Mouse (Mus musculus): Measurements from ENCODE around the gene Glg1. TPM values are rescaled to one million over a fixed set of nuclear protein-coding genes. Genes with fewer than 3 reads are reported as not detected.
"Not testable (repeated sequence)": the region's sequence is repeated elsewhere in the genome, so short reads cannot be mapped to it uniquely, and the experiment has no call there.

The Glg1 gene
- polyA plus RNA-seq, 1 experiment from 2014 or later: 85.1 TPM

GRCm38 (mm10) chr8:111299363-111299820 lies 40.4 kb upstream of the Glg1 start:
- ATAC-seq (ENCODE audit: insufficient number of reproducible peaks, insufficient read depth, low FRiP score, low read depth): no peak
- Histone ChIP-seq H3K27me3 (ENCODE audit: control insufficient read depth, insufficient read depth, low read length) (no peaks in the 10 kb centered on the region), H3K4me1 (ENCODE audit: control insufficient read depth in 2 of 2, insufficient read depth in 2 of 2, low read length in 2 of 2) (peaks cover 0 to 13% of the 10 kb centered on the region in 2 experiments; a peak in 2 of 4 replicates), H3K4me2 (ENCODE audit: low read length) (peak overlapping the region; percentile 64), H3K9me3 (ENCODE audit: control insufficient read depth, low read length) (no peaks in the 10 kb centered on the region), H3K36me3 (ENCODE audit: control insufficient read depth, insufficient read depth, low read length) (peaks cover 23% of the 10 kb centered on the region), H3K27ac (replicated peaks in 1 of 2; ENCODE audit: control insufficient read depth in 1 of 2, insufficient read depth in 1 of 2, low read depth in 2 of 2, low read length in 2 of 2) (peak overlapping the region; percentile 87 to 95), H3K4me3 (ENCODE audit: control insufficient read depth in 1 of 2, insufficient read depth in 1 of 2, low read depth in 1 of 2, low read length in 2 of 2) (peak overlapping the region; percentile 76 to 96), H3K9ac (ENCODE audit: low read length) (peak overlapping the region; percentile 98)
- WGBS: 0% methylated on average over 28 of the region's 28 CpGs

GRCm38 (mm10) chr8:111298011-111298410 lies 39.0 kb upstream of the Glg1 start:
- peak overlapping the region; percentile 64 for H3K4me2 ChIP-seq (ENCODE audit: low read length)
- no peaks in the 10 kb centered on the region for H3K9me3 ChIP-seq (ENCODE audit: control insufficient read depth, low read length)
- no peak for ATAC-seq (ENCODE audit: insufficient number of reproducible peaks, insufficient read depth, low FRiP score, low read depth)
- H3K27me3 ChIP-seq (ENCODE audit: control insufficient read depth, insufficient read depth, low read length): no peaks in the 10 kb centered on the region
- H3K36me3 ChIP-seq (ENCODE audit: control insufficient read depth, insufficient read depth, low read length): peaks cover 37% of the 10 kb centered on the region
- 0 out of 2 replicates have a peak overlapping the region, but pooled peaks have one; percentile 3 for H3K9ac ChIP-seq (ENCODE audit: low read length)
- peaks cover 0 to 13% of the 10 kb centered on the region in 2 experiments; a peak in 2 of 4 replicates for H3K4me1 ChIP-seq (ENCODE audit: control insufficient read depth in 2 of 2, insufficient read depth in 2 of 2, low read length in 2 of 2)
- WGBS: 89% methylated on average over 1 of the region's 1 CpGs
- no peak overlapping the region for H3K27ac ChIP-seq (replicated peaks in 1 of 2; ENCODE audit: control insufficient read depth in 1 of 2, insufficient read depth in 1 of 2, low read depth in 2 of 2, low read length in 2 of 2)
- H3K4me3 ChIP-seq (ENCODE audit: control insufficient read depth in 1 of 2, insufficient read depth in 1 of 2, low read depth in 1 of 2, low read length in 2 of 2): no peak overlapping the region

DNA sequence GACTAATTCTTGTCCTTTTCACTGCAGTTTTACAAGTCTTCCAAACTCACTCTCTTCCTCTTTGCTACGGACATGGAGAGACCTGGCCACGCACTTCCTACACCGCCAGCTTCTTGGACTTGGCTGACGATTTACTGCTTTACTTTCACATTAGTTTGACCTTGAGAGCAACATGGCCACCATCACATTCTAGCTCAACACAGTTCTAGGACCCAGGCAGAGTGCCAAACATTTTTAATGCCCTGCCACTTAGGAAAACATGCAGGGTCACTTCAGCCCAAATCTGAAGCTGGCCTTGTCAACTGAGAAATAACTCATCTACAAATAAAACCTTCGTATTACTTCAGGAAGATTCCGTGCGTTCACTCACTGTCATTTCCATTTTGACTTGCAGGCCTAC lies 32.7 kb upstream of the Glg1 start:
- H3K4me3 ChIP-seq (ENCODE audit: control insufficient read depth in 1 of 2, insufficient read depth in 1 of 2, low read depth in 1 of 2, low read length in 2 of 2): no peak overlapping the region
- no peak overlapping the region for H3K9ac ChIP-seq (ENCODE audit: low read length)
- WGBS: 40% methylated on average over 7 of the region's 7 CpGs
- ATAC-seq (ENCODE audit: insufficient number of reproducible peaks, insufficient read depth, low FRiP score, low read depth): no peak; the same call in 1 of the 2 replicates
- no peaks in the 10 kb centered on the region for H3K9me3 ChIP-seq (ENCODE audit: control insufficient read depth, low read length)
- peak overlapping the region; percentile 89 to 98 for H3K27ac ChIP-seq (replicated peaks in 1 of 2; ENCODE audit: control insufficient read depth in 1 of 2, insufficient read depth in 1 of 2, low read depth in 2 of 2, low read length in 2 of 2)
- peak overlapping the region; percentile 29 for H3K4me2 ChIP-seq (ENCODE audit: low read length)
- H3K4me1 ChIP-seq (ENCODE audit: control insufficient read depth in 2 of 2, insufficient read depth in 2 of 2, low read length in 2 of 2): peaks cover 3 to 5% of the 10 kb centered on the region in 2 experiments; a peak in 1 of 4 replicates
- no peaks in the 10 kb centered on the region for H3K27me3 ChIP-seq (ENCODE audit: control insufficient read depth, insufficient read depth, low read length)
- peaks cover 85% of the 10 kb centered on the region for H3K36me3 ChIP-seq (ENCODE audit: control insufficient read depth, insufficient read depth, low read length)

DNA sequence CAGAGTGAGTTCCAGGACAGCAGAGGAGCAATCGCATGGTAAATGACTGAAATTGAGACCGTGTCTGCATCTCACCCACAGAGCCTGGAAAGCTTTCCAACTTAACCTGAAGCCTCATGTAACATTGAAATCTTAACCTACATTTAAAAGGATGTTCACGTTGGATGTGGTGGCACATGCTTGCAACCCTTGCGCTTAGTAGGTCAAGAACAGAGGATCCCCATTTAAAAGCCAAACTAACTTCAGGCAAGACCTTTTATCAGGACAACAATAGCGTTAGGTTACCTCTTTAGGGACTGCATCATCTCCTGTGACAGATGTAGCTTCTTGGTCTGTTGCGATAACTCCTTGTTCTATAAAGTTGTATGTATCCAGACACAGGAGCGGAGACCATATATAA lies 31.6 kb upstream of the Glg1 start:
- Histone ChIP-seq H3K4me1 (ENCODE audit: control insufficient read depth in 2 of 2, insufficient read depth in 2 of 2, low read length in 2 of 2) (peaks cover 3 to 5% of the 10 kb centered on the region in 2 experiments; a peak in 1 of 4 replicates), H3K4me3 (ENCODE audit: control insufficient read depth in 1 of 2, insufficient read depth in 1 of 2, low read depth in 1 of 2, low read length in 2 of 2) (no peak overlapping the region), H3K4me2 (ENCODE audit: low read length) (no peak overlapping the region), H3K27ac (replicated peaks in 1 of 2; ENCODE audit: control insufficient read depth in 1 of 2, insufficient read depth in 1 of 2, low read depth in 2 of 2, low read length in 2 of 2) (no peak overlapping the region), H3K27me3 (ENCODE audit: control insufficient read depth, insufficient read depth, low read length) (no peaks in the 10 kb centered on the region), H3K36me3 (ENCODE audit: control insufficient read depth, insufficient read depth, low read length) (peaks cover 87% of the 10 kb centered on the region), H3K9me3 (ENCODE audit: control insufficient read depth, low read length) (no peaks in the 10 kb centered on the region), H3K9ac (ENCODE audit: low read length) (no peak overlapping the region)
- ATAC-seq (ENCODE audit: insufficient number of reproducible peaks, insufficient read depth, low FRiP score, low read depth): no peak
- 95% methylated on average over 7 of the region's 7 CpGs for WGBS

GRCm38 (mm10) chr8:111285603-111286002 lies 26.6 kb upstream of the Glg1 start:
- no peaks in the 10 kb centered on the region for H3K27me3 ChIP-seq (ENCODE audit: control insufficient read depth, insufficient read depth, low read length)
- 95% methylated on average over 4 of the region's 4 CpGs for WGBS
- 0 out of 4 replicates have a peak, but pooled peaks cover 2% of the 10 kb centered on the region in 2 experiments for H3K4me1 ChIP-seq (ENCODE audit: control insufficient read depth in 2 of 2, insufficient read depth in 2 of 2, low read length in 2 of 2)
- ATAC-seq (ENCODE audit: insufficient number of reproducible peaks, insufficient read depth, low FRiP score, low read depth): no peak
- peaks cover 94% of the 10 kb centered on the region for H3K36me3 ChIP-seq (ENCODE audit: control insufficient read depth, insufficient read depth, low read length)
- no peak overlapping the region for H3K4me2 ChIP-seq (ENCODE audit: low read length)
- no peak overlapping the region for H3K27ac ChIP-seq (replicated peaks in 1 of 2; ENCODE audit: control insufficient read depth in 1 of 2, insufficient read depth in 1 of 2, low read depth in 2 of 2, low read length in 2 of 2)
- no peaks in the 10 kb centered on the region for H3K9me3 ChIP-seq (ENCODE audit: control insufficient read depth, low read length)
- no peak overlapping the region for H3K4me3 ChIP-seq (ENCODE audit: control insufficient read depth in 1 of 2, insufficient read depth in 1 of 2, low read depth in 1 of 2, low read length in 2 of 2)
- H3K9ac ChIP-seq (ENCODE audit: low read length): no peak overlapping the region

GRCm38 (mm10) chr8:111282093-111282492 lies 23.1 kb upstream of the Glg1 start:
- 94% methylated on average over 3 of the region's 3 CpGs for WGBS

DNA sequence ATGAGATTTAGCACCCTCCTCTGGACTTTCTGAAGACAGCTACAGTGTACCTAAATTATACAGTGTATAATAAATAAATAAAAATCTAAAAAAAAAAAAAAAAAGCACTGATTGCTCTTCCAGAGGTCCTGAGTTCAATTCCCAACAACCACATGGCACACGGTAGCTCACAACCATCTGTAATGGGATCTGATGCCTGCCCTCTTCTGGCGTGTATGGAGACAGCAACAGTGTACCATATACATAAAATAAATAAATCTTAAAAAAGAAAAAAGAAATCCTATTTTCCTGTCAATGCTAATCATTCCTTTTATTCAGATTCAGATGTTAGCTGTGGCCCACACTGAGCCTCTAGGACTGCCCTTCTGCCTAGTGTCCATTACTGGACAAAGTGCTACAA lies 9.3 kb upstream of the Glg1 start:
- H3K36me3 ChIP-seq (ENCODE audit: control insufficient read depth, insufficient read depth, low read length): peaks cover 22% of the 10 kb centered on the region
- no peak overlapping the region for H3K27ac ChIP-seq (replicated peaks in 1 of 2; ENCODE audit: control insufficient read depth in 1 of 2, insufficient read depth in 1 of 2, low read depth in 2 of 2, low read length in 2 of 2)
- 81% methylated on average over 2 of the region's 2 CpGs for WGBS
- no peaks in the 10 kb centered on the region for H3K4me1 ChIP-seq (ENCODE audit: control insufficient read depth in 2 of 2, insufficient read depth in 2 of 2, low read length in 2 of 2)
- H3K27me3 ChIP-seq (ENCODE audit: control insufficient read depth, insufficient read depth, low read length): no peaks in the 10 kb centered on the region
- no peak overlapping the region for H3K4me3 ChIP-seq (ENCODE audit: control insufficient read depth in 1 of 2, insufficient read depth in 1 of 2, low read depth in 1 of 2, low read length in 2 of 2)
- ATAC-seq (ENCODE audit: insufficient number of reproducible peaks, insufficient read depth, low FRiP score, low read depth): no peak
- no peak overlapping the region for H3K4me2 ChIP-seq (ENCODE audit: low read length)
- H3K9me3 ChIP-seq (ENCODE audit: control insufficient read depth, low read length): peaks cover 9% of the 10 kb centered on the region
- H3K9ac ChIP-seq (ENCODE audit: low read length): no peak overlapping the region

More at GRCm38 (mm10) chr8:111282093-111282492, 23.1 kb upstream of the Glg1 start:
- Histone ChIP-seq H3K4me2 (ENCODE audit: low read length) (no peak overlapping the region), H3K9ac (ENCODE audit: low read length) (no peak overlapping the region), H3K27me3 (ENCODE audit: control insufficient read depth, insufficient read depth, low read length) (no peaks in the 10 kb centered on the region), H3K4me3 (ENCODE audit: control insufficient read depth in 1 of 2, insufficient read depth in 1 of 2, low read depth in 1 of 2, low read length in 2 of 2) (no peak overlapping the region), H3K36me3 (ENCODE audit: control insufficient read depth, insufficient read depth, low read length) (peaks cover 95% of the 10 kb centered on the region), H3K27ac (replicated peaks in 1 of 2; ENCODE audit: control insufficient read depth in 1 of 2, insufficient read depth in 1 of 2, low read depth in 2 of 2, low read length in 2 of 2) (no peak overlapping the region), H3K9me3 (ENCODE audit: control insufficient read depth, low read length) (no peaks in the 10 kb centered on the region), H3K4me1 (ENCODE audit: control insufficient read depth in 2 of 2, insufficient read depth in 2 of 2, low read length in 2 of 2) (0 out of 4 replicates have a peak, but pooled peaks cover 2% of the 10 kb centered on the region in 2 experiments)
- no peak for ATAC-seq (ENCODE audit: insufficient number of reproducible peaks, insufficient read depth, low FRiP score, low read depth)

DNA sequence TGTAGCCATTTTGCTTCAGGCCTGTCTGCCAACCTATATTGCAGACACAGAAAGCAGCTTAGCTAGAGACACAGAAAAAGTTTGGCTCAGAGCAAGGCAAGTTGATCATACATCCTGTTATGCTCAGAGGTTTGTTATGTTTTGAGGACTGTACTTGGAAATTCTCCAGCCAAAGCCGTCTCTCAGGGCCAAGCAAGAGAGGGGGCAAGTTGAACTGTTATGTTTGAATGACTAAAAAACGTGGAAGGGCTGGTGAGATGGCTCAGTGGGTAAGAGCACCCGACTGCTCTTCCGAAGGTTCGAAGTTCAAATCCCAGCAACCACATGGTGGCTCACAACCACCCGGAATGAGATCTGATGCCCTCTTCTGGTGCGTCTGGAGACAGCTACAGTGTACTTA lies 7.1 kb upstream of the Glg1 start:
- H3K27me3 ChIP-seq (ENCODE audit: control insufficient read depth, insufficient read depth, low read length); H3K9me3 ChIP-seq (ENCODE audit: control insufficient read depth, low read length); H3K9ac ChIP-seq (ENCODE audit: low read length); H3K4me3 ChIP-seq (ENCODE audit: control insufficient read depth in 1 of 2, insufficient read depth in 1 of 2, low read depth in 1 of 2, low read length in 2 of 2); H3K4me2 ChIP-seq (ENCODE audit: low read length); H3K27ac ChIP-seq (replicated peaks in 1 of 2; ENCODE audit: control insufficient read depth in 1 of 2, insufficient read depth in 1 of 2, low read depth in 2 of 2, low read length in 2 of 2); ATAC-seq (ENCODE audit: insufficient number of reproducible peaks, insufficient read depth, low FRiP score, low read depth): not testable (repeated sequence)
- H3K4me1 ChIP-seq (ENCODE audit: control insufficient read depth in 2 of 2, insufficient read depth in 2 of 2, low read length in 2 of 2): peaks cover 8 to 16% of the 10 kb centered on the region in 2 experiments
- H3K36me3 ChIP-seq (ENCODE audit: control insufficient read depth, insufficient read depth, low read length): peaks cover 13% of the 10 kb centered on the region
- 73% methylated on average over 7 of the region's 7 CpGs for WGBS
